Comparison of ENCODE assay signal across 8 mouse cellular contexts in genomic region chr16:38088629-38089446, GRCm38 (mm10). TPM values are rescaled to one million over a fixed set of nuclear protein-coding genes. Genes with fewer than 3 reads are reported as not detected.
DNase-seq lines count a peak whose midpoint lies in the region; ATAC-seq lines count a peak whose summit lies in the region.

Gsk3b (plus strand) TSS chr16:38089001.

- peak; percentile 100 for DNase-seq in adrenal gland, adult (ENCODE audit: inconsistent age in 2 of 2, low spot score in 1 of 2)
- DNase-seq in embryo, embryonic 10.5 days (ENCODE audit: low spot score): peak; percentile 99
- DNase-seq in gastrocnemius, postnatal 14 days: peak; percentile 99
- peak; percentile 100 for DNase-seq in left cerebral cortex, postnatal 10 days (ENCODE audit: extremely low spot score in 1 of 2, low spot score in 2 of 2)
- DNase-seq in right cerebral cortex, postnatal 25 days: peak; percentile 100
- DNase-seq in urinary bladder, postnatal 4 days (ENCODE audit: low spot score in 2 of 2): peak; percentile 99 to 100

- intact Hi-C loops in gastrocnemius, postnatal 14 days (cut with DNase I; ENCODE audit: low total_unique reads): no loop called here
- intact Hi-C loops in left cerebral cortex, postnatal 10 days (cut with DNase I): loop anchor here (5.0 kb wide), 2 partner anchors 97 to 112 kb away; no protein-coding TSS in a partner anchor

- peak; percentile 77 for ATAC-seq in inflammation-experienced regulatory T-cells, adult 6 months
- ATAC-seq in megakaryocyte-erythroid progenitor cell, adult 5-6 weeks (replicated peaks; ENCODE audit: low FRiP score, low TSS enrichment, poor library complexity, severe bottlenecking): peak; percentile 88

RNA-seq across cellular contexts. Expression of gene Gsk3b, which starts in this region (rescaled TPM):
- total RNA-seq in gastrocnemius, postnatal 14 days (2021): 10 to 100 TPM; 47.2 to 49.3 TPM
- 10 to 100 TPM; 50.3 to 61.0 (median 56.8) TPM for polyA plus RNA-seq in inflammation-experienced regulatory T-cells, adult 6 months (2017; shearing (Covaris generic))
- 100 to 1,000 TPM; 254 to 256 TPM for total RNA-seq in left cerebral cortex, postnatal 10 days (2021)
- total RNA-seq in megakaryocyte-erythroid progenitor cell, adult 5-6 weeks (2014; fragmentation: Nextera tagmentation): 34.1 and 54.9 TPM in 2 replicates
- 31.8 and 44.1 TPM in 2 replicates for total RNA-seq in megakaryocyte-erythroid progenitor cell, adult 5-6 weeks (2017)

Comparison
In these comparisons a context has a peak if more than half of its experiments do, and no peak if none do; other contexts are left out.
1. Peak in every context shown above with its lines: DNase-seq and ATAC-seq.
2. RNA of gene Gsk3b (total RNA-seq): 254 to 256 TPM in left cerebral cortex, postnatal 10 days; 47.2 to 49.3 TPM in gastrocnemius, postnatal 14 days and 31.8 to 54.9 TPM in megakaryocyte-erythroid progenitor cell, adult 5-6 weeks; every median in the first group is over 4 times any median in the second.